Mouse (Mus musculus) layer of hippocampus, adult 18-20 months (tissue): ENCODE data around the gene Slc6a18. TPM values are rescaled to one million over a fixed set of nuclear protein-coding genes. Genes with fewer than 3 reads are reported as not detected.
"Not testable (repeated sequence)": the region's sequence is repeated elsewhere in the genome, so short reads cannot be mapped to it uniquely, and the experiment has no call there.

Experiments
- DNase-seq, 2 experiments: peaks; one replicate each; pipeline ENCODE4 v3.0.0; 2022; ENCODE audit warnings: low spot score in 2 of 2
- long read RNA-seq: library from polyadenylated mRNA; stranded (forward); transcript quantifications from one replicate; pipeline ENCODE4 v2.0.0, GENCODE M21; 2021
- total RNA-seq, 2 experiments: library from RNA; stranded (reverse); gene quantifications; 2 replicates each; pipeline ENCODE4 v1.2.3; 2021

Slc6a18 gene
- not detected for total RNA-seq
- long read RNA-seq, result 0 reads

GRCm38 (mm10) chr13:73677853-73678252, at the start of gene Slc6a18:
TSS of gene Slc6a18 (minus strand) at chr13:73678023.
- no peak for DNase-seq

GRCm38 (mm10) chr13:73725315-73725714, 47.5 kb upstream of the Slc6a18 start:
- no peak for DNase-seq

- peak; percentile 5 to 59 for DNase-seq
These were observed 45.4 kb upstream of the Slc6a18 start for GRCm38 (mm10) chr13:73723081-73723668.

GRCm38 (mm10) chr13:73720241-73720640, 42.4 kb upstream of the Slc6a18 start:
- DNase-seq, result no peak

GRCm38 (mm10) chr13:73718225-73718624, 40.4 kb upstream of the Slc6a18 start:
- DNase-seq, result peak; percentile 58 to 94

- no peak for DNase-seq
These were observed 36.2 kb upstream of the Slc6a18 start for GRCm38 (mm10) chr13:73714020-73714419.

- no peak for DNase-seq
These were observed 35.4 kb upstream of the Slc6a18 start for GRCm38 (mm10) chr13:73713204-73713603.

- DNase-seq, result no peak
These were observed 34.4 kb upstream of the Slc6a18 start for GRCm38 (mm10) chr13:73712228-73712627.

- DNase-seq, result no peak
These were observed 34.0 kb upstream of the Slc6a18 start for GRCm38 (mm10) chr13:73711803-73712202.

GRCm38 (mm10) chr13:73711221-73711620, 33.4 kb upstream of the Slc6a18 start:
- no peak for DNase-seq

GRCm38 (mm10) chr13:73709491-73709890, 31.7 kb upstream of the Slc6a18 start:
- no peak for DNase-seq

- DNase-seq, result no peak
These were observed 27.0 kb upstream of the Slc6a18 start, which contains the start of gene Slc6a19 for GRCm38 (mm10) chr13:73704694-73705325. TSS of gene Slc6a19 (minus strand) at chr13:73704865.

GRCm38 (mm10) chr13:73703486-73703885, 25.7 kb upstream of the Slc6a18 start:
- not testable (repeated sequence) for DNase-seq

GRCm38 (mm10) chr13:73702776-73703175, 25.0 kb upstream of the Slc6a18 start:
- no peak for DNase-seq

GRCm38 (mm10) chr13:73701161-73701883, 23.5 kb upstream of the Slc6a18 start:
- no peak for DNase-seq

- DNase-seq, result no peak
These were observed 22.7 kb upstream of the Slc6a18 start for GRCm38 (mm10) chr13:73700554-73700953.

GRCm38 (mm10) chr13:73699714-73700113, 21.9 kb upstream of the Slc6a18 start:
- DNase-seq, result no peak

- no peak for DNase-seq
These were observed 18.7 kb upstream of the Slc6a18 start for GRCm38 (mm10) chr13:73696529-73696928.

- DNase-seq, result no peak
These were observed 17.1 kb upstream of the Slc6a18 start for GRCm38 (mm10) chr13:73694972-73695371.

GRCm38 (mm10) chr13:73693333-73693732, 15.5 kb upstream of the Slc6a18 start:
- no peak for DNase-seq

GRCm38 (mm10) chr13:73692249-73692868, 14.5 kb upstream of the Slc6a18 start:
- DNase-seq, result peak; percentile 21 to 65

GRCm38 (mm10) chr13:73688934-73689333, 11.1 kb upstream of the Slc6a18 start:
- DNase-seq, result no peak
